Mouse (Mus musculus) cerebellum, postnatal 25 days (tissue): ENCODE data around the gene Lrrc14b.
A peak's percentile ranks its signal among the peaks of the same experiment; 100 is the strongest.

ENCODE experiments used
- DNase-seq, 2 experiments: peaks; one replicate each; pipeline ENCODE4 v3.0.0; 2021; ENCODE audit warnings: mixed read lengths in 2 of 2

Gene Lrrc14b

GRCm38 (mm10) chr13:74363859-74364235, at the start of gene Lrrc14b:
Lrrc14b (minus strand) TSS chr13:74364005.
- peak; percentile 35 to 53 for DNase-seq

DNA sequence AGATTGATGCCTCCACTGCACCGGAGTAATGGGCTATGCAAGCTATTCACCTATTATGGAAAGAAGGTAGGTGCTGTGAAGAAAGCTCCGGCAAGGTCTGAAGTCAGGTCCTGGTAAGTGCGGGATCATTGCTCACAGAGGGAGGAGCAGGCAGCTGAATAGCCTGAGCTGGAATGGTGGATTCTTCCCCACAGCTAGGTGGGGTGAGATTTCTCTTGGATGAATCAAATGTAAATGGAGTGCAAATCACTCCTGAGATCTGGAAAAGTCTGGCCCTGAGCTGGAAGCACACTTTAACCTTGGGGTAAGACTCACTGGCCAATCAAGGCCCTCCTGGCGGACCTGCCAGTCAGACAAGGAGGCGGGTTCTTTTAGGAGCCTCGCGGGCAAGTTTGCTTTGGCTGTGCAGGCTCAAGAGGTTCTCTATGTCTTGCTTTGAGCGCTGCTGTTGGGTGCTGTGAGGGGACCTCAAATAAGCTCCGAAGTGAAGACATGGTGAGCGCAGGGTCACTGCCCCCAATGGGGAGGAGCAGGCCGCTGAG, 35.6 kb upstream of the Lrrc14b start, which contains the start of gene Ftl1-ps1:
Gene Ftl1-ps1, plus strand, starts transcription at position 397 of the 542 bp plus-strand sequence.
- DNase-seq: no peak

GRCm38 (mm10) chr13:74391156-74391555, 27.4 kb upstream of the Lrrc14b start:
- DNase-seq: no peak

GRCm38 (mm10) chr13:74390371-74390990, 26.7 kb upstream of the Lrrc14b start, which contains the start of gene Zfp72:
Zfp72 (minus strand) TSS chr13:74390836.
- peak; percentile 69 to 82 for DNase-seq

DNA sequence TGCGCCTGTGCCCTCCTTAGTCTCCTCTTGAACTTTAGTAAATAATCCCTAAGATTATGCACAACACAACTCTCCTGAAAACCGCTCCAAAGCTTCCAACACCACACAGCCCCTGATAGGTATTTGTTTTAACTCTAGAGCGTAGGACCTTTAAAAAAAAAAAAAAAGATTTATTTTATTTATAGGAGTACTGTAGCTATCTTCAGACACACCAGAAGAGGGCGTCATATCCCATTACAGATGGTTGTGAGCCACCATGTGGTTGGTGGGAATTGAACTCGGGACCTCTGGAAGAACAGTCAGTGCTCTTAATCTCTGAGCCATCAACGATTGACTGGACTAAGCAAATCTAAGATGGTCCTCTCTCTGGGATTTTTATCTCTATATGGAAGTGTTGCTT, 25.9 kb upstream of the Lrrc14b start:
- no peak for DNase-seq

- DNase-seq: no peak
Observed at GRCm38 (mm10) chr13:74382289-74382688, 18.5 kb upstream of the Lrrc14b start.

- peak; percentile 19 to 25 for DNase-seq
Observed at GRCm38 (mm10) chr13:74381533-74382276, 17.9 kb upstream of the Lrrc14b start.

DNA sequence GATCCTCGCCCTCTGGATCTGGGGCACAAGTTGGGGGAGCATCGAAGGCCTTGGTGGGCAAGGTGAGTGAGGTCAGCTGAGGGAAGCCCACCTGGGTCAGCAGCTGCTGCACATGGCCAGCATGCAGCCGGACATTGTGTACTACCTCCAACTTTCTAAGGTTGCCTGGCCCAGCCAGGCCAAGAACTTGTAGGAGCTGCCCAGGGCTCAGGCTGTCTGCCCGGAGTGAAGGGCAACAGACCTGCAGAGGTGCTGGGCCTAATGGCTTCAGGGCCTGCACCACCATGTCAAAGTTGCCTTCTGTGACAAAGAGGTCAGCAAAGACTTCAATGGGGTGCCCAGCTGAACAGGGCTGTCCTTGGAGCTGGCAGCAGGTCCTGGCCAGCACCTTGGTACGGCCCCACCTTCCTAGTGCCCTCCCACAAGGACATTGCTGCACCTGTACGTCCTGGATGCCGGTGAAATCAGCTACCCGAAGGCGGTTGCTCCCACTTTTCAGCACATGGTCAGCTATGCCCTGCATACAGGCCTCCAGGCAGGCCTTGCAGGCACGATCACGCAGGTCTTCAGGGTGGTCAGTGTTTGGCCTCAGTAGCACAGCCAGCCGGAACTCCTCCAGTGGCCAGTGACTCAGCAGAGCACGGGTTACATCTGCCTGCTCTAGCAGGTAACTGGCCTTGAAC, 488 bp downstream of the Lrrc14b start:
- DNase-seq: peak; percentile 21 to 22

GRCm38 (mm10) chr13:74362218-74362617, 1.6 kb downstream of the Lrrc14b start:
- DNase-seq: no peak

- no peak for DNase-seq
Observed at GRCm38 (mm10) chr13:74356491-74356890, 7.3 kb downstream of the Lrrc14b start.

DNA sequence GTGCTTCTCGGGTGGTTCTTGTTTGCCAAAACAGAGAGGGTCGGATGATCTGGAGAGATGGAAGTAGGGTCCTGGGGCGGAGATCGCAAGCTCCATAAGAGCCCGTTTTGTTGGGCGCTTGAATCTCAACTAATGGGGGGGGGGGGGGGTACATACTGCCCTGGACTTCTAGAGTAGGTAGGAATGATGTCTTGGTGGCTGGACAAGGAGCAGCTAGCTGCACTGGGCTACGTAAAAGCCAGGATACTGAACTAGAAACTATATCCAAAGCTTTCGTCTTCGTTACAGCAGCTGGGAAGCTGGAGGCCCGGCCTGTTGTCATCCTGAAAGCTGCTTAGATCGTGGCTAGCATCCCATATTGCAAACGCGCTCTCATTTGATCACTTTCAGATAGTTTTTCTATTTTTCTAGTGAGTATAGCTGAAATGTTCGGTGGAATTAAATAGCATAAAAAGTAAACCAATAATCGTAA, 13.3 kb downstream of the Lrrc14b start:
- DNase-seq: no peak

- DNase-seq: peak; percentile 97 to 98
Observed at GRCm38 (mm10) chr13:74349566-74350434, 14.0 kb downstream of the Lrrc14b start, which contains the start of the genes Sdha and Ccdc127. Sdha (minus strand) TSS chr13:74350280. Ccdc127 (plus strand) TSS chr13:74350309.

GRCm38 (mm10) chr13:74341036-74341435, 22.8 kb downstream of the Lrrc14b start:
- DNase-seq: peak; percentile 23 to 54

DNA sequence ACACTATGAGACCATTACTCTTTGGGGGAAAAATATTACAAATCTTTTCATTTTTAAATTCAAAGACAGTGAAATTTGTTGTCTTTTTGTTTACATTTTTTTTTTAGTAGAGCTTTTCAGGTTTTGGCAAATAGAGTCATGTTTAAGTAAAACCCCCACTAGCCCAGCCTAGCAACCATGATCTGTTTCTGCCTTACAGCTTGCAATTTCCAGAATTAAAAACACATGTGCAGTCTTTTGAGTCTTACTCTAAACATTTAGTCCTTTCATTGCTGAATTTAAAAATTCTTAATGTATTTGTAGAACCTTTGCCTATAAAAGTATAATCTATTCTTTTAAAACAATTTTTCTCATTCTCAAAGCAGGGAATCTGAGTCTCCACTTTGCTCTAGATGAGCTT, 34.5 kb downstream of the Lrrc14b start:
- DNase-seq: no peak

DNA sequence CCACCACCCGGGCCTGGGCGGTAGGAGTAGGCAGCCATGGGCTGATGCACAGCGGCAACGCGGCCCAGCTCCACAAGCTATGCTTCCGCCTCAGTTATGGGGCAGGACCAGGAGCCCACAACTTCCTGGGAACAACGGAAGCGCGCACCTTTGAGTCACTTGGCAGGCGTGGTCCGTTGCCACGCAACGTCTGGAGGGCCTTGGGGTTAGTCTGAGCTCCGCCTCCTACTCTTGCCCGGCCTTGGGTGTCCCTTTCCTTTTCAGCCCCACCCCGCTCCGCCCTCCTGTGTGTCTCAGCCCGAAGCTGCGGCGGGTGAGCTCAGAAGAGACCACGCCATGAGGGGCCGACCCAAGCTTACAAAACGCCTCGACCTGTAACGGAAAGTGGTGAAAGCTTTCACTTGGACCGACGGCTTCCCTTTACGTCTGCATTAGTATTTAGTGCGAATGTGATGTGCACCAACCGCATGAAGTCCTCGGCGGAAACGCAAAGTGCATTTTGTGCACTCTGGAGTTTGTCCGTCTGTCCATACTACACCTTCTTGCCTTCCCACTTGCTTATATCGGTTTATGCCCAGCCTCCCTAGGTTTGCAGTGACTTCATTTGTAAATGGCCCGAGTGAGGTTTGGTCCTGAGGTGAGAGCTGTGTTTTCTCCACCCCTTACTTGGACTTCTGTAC, 46.5 kb downstream of the Lrrc14b start, which contains the start of gene Pdcd6:
Gene Pdcd6, minus strand, starts transcription at position 411 of the 680 bp plus-strand sequence.
- peak; percentile 85 to 91 for DNase-seq

DNA sequence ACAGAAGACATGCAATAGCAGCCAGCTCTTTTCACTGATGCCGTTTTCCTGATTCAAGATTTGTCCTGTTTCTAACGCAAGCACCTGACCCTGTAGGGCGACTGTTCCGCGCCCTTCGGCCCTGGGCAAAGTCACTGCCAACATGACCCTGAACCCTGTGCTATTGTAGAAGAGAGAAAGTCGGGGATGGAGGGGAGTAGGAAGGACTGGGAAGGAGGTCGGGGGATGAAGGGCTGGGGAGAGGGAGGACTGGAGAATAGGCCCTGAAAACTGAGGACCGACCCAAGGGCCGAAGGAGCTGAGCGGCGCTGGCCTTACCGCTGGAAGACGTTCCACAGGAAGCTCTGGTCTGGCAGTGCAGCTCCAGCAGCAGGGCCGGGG, 47.0 kb downstream of the Lrrc14b start:
- DNase-seq: no peak

- DNase-seq: no peak
Observed at GRCm38 (mm10) chr13:74316386-74316785, 47.4 kb downstream of the Lrrc14b start.

DNA sequence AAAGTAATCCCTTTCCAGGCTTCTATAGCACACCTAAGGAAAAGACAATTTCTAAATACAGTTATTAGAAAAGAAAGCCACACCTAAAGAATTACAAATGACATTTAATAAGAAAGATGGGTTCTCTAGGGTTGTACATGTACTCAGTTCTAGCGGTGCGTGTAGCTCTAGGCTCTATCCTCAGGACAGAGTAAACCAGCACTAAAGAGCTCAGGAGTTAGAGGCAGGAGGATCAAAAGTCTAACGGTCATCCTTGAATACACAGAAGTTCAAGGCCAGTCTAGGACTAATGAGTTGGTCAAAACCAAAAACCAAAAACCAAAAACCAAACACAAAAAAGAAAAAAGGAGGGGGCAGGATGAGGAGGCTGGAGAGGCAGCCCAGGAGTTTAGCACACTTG, 49.2 kb downstream of the Lrrc14b start:
- DNase-seq: no peak
